Mouse (Mus musculus) R1 (cell line): ENCODE measurements at regions not wholly inside any gene's neighbourhood (a gene's known extent, or its start where the extent isn't known, plus 50 kb on each side); places are given as distances from the start of the nearest gene placed in this dataset.

ENCODE experiments used
- DNase-seq: peaks from one replicate; pipeline ENCODE4 v3.0.0-alpha.2; 2018; ENCODE audit warnings: low read depth, low spot score

- DNase-seq: peak; percentile 8
Measured at GRCm38 (mm10) chr17:9066633-9067032, 78.5 kb downstream of the 1700010I14Rik start.

- DNase-seq: no peak
Measured at GRCm38 (mm10) chr17:9068859-9069602, 80.9 kb downstream of the 1700010I14Rik start.

- DNase-seq: peak; percentile 44
Measured at GRCm38 (mm10) chr17:9083629-9084028, 95.5 kb downstream of the 1700010I14Rik start.

- no peak for DNase-seq
Measured at GRCm38 (mm10) chr17:9127866-9128265, 139.7 kb downstream of the 1700010I14Rik start.

- peak; percentile 55 for DNase-seq
Measured at GRCm38 (mm10) chr17:9145605-9146223, 157.6 kb downstream of the 1700010I14Rik start.

- DNase-seq: peak; percentile 55
Measured at GRCm38 (mm10) chr17:9150654-9151053, 162.5 kb downstream of the 1700010I14Rik start.

- no peak for DNase-seq
Measured at GRCm38 (mm10) chr17:9162148-9162547, 174.0 kb downstream of the 1700010I14Rik start.

GRCm38 (mm10) chr17:9162676-9163075 lies 174.5 kb downstream of the 1700010I14Rik start:
- DNase-seq: no peak

- DNase-seq: no peak
Measured at GRCm38 (mm10) chr17:9163285-9163684, 175.2 kb downstream of the 1700010I14Rik start.

- DNase-seq: no peak
Measured at GRCm38 (mm10) chr17:9164501-9164900, 176.4 kb downstream of the 1700010I14Rik start.

- no peak for DNase-seq
Measured at GRCm38 (mm10) chr17:9167161-9167560, 179.0 kb downstream of the 1700010I14Rik start.

GRCm38 (mm10) chr17:9167571-9168201 lies 179.6 kb downstream of the 1700010I14Rik start:
- DNase-seq: peak; percentile 93

- DNase-seq: peak; percentile 82
Measured at GRCm38 (mm10) chr17:9168411-9168810, 180.3 kb downstream of the 1700010I14Rik start.

- DNase-seq: peak; percentile 47
Measured at GRCm38 (mm10) chr17:9169371-9169770, 181.2 kb downstream of the 1700010I14Rik start.

- no peak for DNase-seq
Measured at GRCm38 (mm10) chr17:9197160-9197559, 209.0 kb downstream of the 1700010I14Rik start.

- no peak for DNase-seq
Measured at GRCm38 (mm10) chr17:9200386-9200785, 212.3 kb downstream of the 1700010I14Rik start.

- peak; percentile 85 for DNase-seq
Measured at GRCm38 (mm10) chr17:9202496-9202895, 214.4 kb downstream of the 1700010I14Rik start.

GRCm38 (mm10) chr17:9210626-9211025 lies 211.2 kb upstream of the Gm17728 start:
- DNase-seq: no peak

- DNase-seq: no peak
Measured at GRCm38 (mm10) chr17:9223097-9223496, 198.8 kb upstream of the Gm17728 start.

GRCm38 (mm10) chr17:9227872-9228575 lies 193.8 kb upstream of the Gm17728 start:
- DNase-seq: peak; percentile 1

- DNase-seq: no peak
Measured at GRCm38 (mm10) chr17:9235141-9235571, 186.7 kb upstream of the Gm17728 start.

GRCm38 (mm10) chr17:9258646-9259170 lies 163.2 kb upstream of the Gm17728 start:
- no peak for DNase-seq
